Mouse (Mus musculus) heart, postnatal 25 days (tissue): ENCODE measurements around the gene Gm21860. TPM values are rescaled to one million over a fixed set of nuclear protein-coding genes. Genes with fewer than 3 reads are reported as not detected.
"Not testable (repeated sequence)": the region's sequence is repeated elsewhere in the genome, so short reads cannot be mapped to it uniquely, and the experiment has no call there.

Source experiments
- DNase-seq: peaks from one replicate; pipeline ENCODE4 v3.0.0; 2022; ENCODE audit warnings: low spot score
- intact Hi-C: fragments of 180-260 bp; cut with DNase I; formaldehyde crosslinking; loops from one replicate; pipeline ENCODE4 v1.15.1; 2025
- total RNA-seq, 2 experiments: library from RNA; stranded (reverse); gene quantifications; 2 replicates each; pipeline ENCODE4 v1.2.3; 2021

Gm21860 gene
- total RNA-seq, 2 experiments from 2014 or later = not detected

GRCm38 (mm10) chrY:90733656-90734333 lies 20.8 kb downstream of the Gm21860 start:
- DNase-seq, intact Hi-C loops: not testable (repeated sequence)

GRCm38 (mm10) chrY:90732101-90732542 lies 22.5 kb downstream of the Gm21860 start:
- intact Hi-C loops, DNase-seq: not testable (repeated sequence)

- intact Hi-C loops = not testable (repeated sequence)
Observed at GRCm38 (mm10) chrY:90731593-90731955, 23.0 kb downstream of the Gm21860 start.

GRCm38 (mm10) chrY:90730908-90731592 lies 23.6 kb downstream of the Gm21860 start:
- DNase-seq, intact Hi-C loops: not testable (repeated sequence)

More at GRCm38 (mm10) chrY:90731593-90731955, 23.0 kb downstream of the Gm21860 start:
- DNase-seq = not testable (repeated sequence)

GRCm38 (mm10) chrY:90729816-90730303 lies 24.8 kb downstream of the Gm21860 start:
- intact Hi-C loops, DNase-seq: not testable (repeated sequence)

GRCm38 (mm10) chrY:90728905-90729256 lies 25.7 kb downstream of the Gm21860 start:
- intact Hi-C loops, DNase-seq: not testable (repeated sequence)

GRCm38 (mm10) chrY:90728251-90728904 lies 26.2 kb downstream of the Gm21860 start:
- DNase-seq, intact Hi-C loops: not testable (repeated sequence)

GRCm38 (mm10) chrY:90727121-90727908 lies 27.3 kb downstream of the Gm21860 start:
- DNase-seq, intact Hi-C loops: not testable (repeated sequence)

- intact Hi-C loops, DNase-seq: not testable (repeated sequence)
Observed at GRCm38 (mm10) chrY:90725701-90726451, 28.7 kb downstream of the Gm21860 start.

GRCm38 (mm10) chrY:90725166-90725565 lies 29.5 kb downstream of the Gm21860 start:
- intact Hi-C loops, DNase-seq: not testable (repeated sequence)

- DNase-seq, intact Hi-C loops: not testable (repeated sequence)
Observed at GRCm38 (mm10) chrY:90724014-90724709, 30.5 kb downstream of the Gm21860 start.

- intact Hi-C loops, DNase-seq: not testable (repeated sequence)
Observed at GRCm38 (mm10) chrY:90723336-90723987, 31.2 kb downstream of the Gm21860 start.

- DNase-seq, intact Hi-C loops: not testable (repeated sequence)
Observed at GRCm38 (mm10) chrY:90720505-90720904, 34.1 kb downstream of the Gm21860 start.

- intact Hi-C loops, DNase-seq: not testable (repeated sequence)
Observed at GRCm38 (mm10) chrY:90719403-90720232, 35.0 kb downstream of the Gm21860 start.

GRCm38 (mm10) chrY:90718583-90719402 lies 35.8 kb downstream of the Gm21860 start:
- intact Hi-C loops, DNase-seq: not testable (repeated sequence)

GRCm38 (mm10) chrY:90718021-90718420 lies 36.6 kb downstream of the Gm21860 start:
- intact Hi-C loops, DNase-seq: not testable (repeated sequence)
